Mouse (Mus musculus) limb, embryonic 12.5 days (tissue): ENCODE data around the gene Gm28891. TPM values are rescaled to one million over a fixed set of nuclear protein-coding genes. Genes with fewer than 3 reads are reported as not detected.
"Not testable (repeated sequence)": the region's sequence is repeated elsewhere in the genome, so short reads cannot be mapped to it uniquely, and the experiment has no call there.

Source experiments
- ATAC-seq: fragments of 200-750 bp; cut with Nextera tagmentation; 2 replicates; pipeline ENCODE4 v1.8.0; 2017; ENCODE audit warnings: low read depth, moderate TSS enrichment; ENCODE audit not compliant: insufficient number of reproducible peaks, insufficient read depth, low FRiP score, low TSS enrichment
- H3K27ac ChIP-seq: fragments of 300-500 bp; sonication (generic); 2 replicates; pipeline ENCODE4 v1.5.1; 2016; ENCODE audit warnings: mild to moderate bottlenecking, moderate library complexity
- H3K27me3 ChIP-seq: fragments of 300-500 bp; sonication (generic); 2 replicates; pipeline ENCODE4 v1.6.1; 2016; ENCODE audit warnings: mild to moderate bottlenecking, moderate library complexity
- H3K36me3 ChIP-seq: fragments of 300-500 bp; sonication (generic); 2 replicates; pipeline ENCODE4 v1.6.1; 2016; ENCODE audit warnings: mild to moderate bottlenecking, moderate library complexity
- H3K4me1 ChIP-seq: fragments of 300-500 bp; sonication (generic); replicated peaks from 2 replicates; pipeline ENCODE4 v1.6.1; 2016
- H3K4me2 ChIP-seq: fragments of 300-500 bp; sonication (generic); 2 replicates; pipeline ENCODE4 v1.6.1; 2016; ENCODE audit warnings: mild to moderate bottlenecking, moderate library complexity
- H3K4me3 ChIP-seq: fragments of 300-500 bp; sonication (generic); replicated peaks from 2 replicates; pipeline ENCODE4 v1.5.1; 2016; ENCODE audit warnings: mild to moderate bottlenecking
- H3K9ac ChIP-seq: fragments of 300-500 bp; sonication (generic); replicated peaks from 2 replicates; pipeline ENCODE4 v1.6.1; 2016; ENCODE audit warnings: mild to moderate bottlenecking, moderate library complexity
- H3K9me3 ChIP-seq: fragments of 300-500 bp; sonication (generic); 2 replicates; pipeline ENCODE4 v1.6.1; 2016; ENCODE audit warnings: mild to moderate bottlenecking, moderate library complexity
- WGBS: fragments of 180-500 bp; shearing (Covaris S2); methylation state at CpG from one replicate; pipeline ENCODE4 v1.1.7; 2016; 5-methylcytosine and 5-hydroxymethylcytosine counted together
- polyA plus RNA-seq: library from polyadenylated mRNA; unstranded; fragments of >200 nt; fragmentation: Nextera tagmentation; extraction: Ambion mirVana; gene quantifications from 2 replicates; pipeline ENCODE4 v1.2.1, GENCODE M21; 2016

Gene Gm28891
- not detected in 2 replicates for polyA plus RNA-seq

GRCm38 (mm10) chrY:60240902-60241301 lies at the start of gene Gm28891:
Gene Gm28891 (plus strand): TSS chrY:60241202.
- WGBS, result 100% methylated on average over 3 of the region's 8 CpGs
- not testable (repeated sequence) for H3K4me2 ChIP-seq

More at GRCm38 (mm10) chrY:60240902-60241301, at the start of gene Gm28891:
- not testable (repeated sequence) for H3K9ac ChIP-seq, H3K4me3 ChIP-seq, H3K36me3 ChIP-seq, H3K4me1 ChIP-seq, H3K27ac ChIP-seq, H3K27me3 ChIP-seq, H3K9me3 ChIP-seq, ATAC-seq
